Mouse (Mus musculus): ENCODE data around the gene Actr3b.

Actr3b gene

DNA sequence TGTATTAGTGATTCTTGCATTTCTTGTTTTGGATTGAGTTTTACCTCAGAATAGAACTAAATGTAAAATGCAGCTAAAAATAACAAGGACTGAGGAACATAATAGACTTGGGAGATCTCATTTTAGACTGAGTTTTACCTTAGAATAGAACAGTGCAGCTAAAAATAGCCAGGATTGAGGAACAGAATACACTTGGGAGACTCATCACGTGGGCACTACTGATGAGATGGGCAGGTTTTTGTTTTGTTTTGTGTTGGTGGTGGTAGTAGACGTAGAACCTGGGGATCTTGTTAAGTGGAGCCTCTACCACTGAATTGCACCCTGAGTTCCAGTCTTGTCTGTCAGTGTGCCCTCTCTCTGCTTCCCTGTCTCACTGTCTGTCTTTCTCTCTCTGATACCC lies 2.1 kb downstream of the Actr3b start:
- CTCF ChIA-PET, result interaction anchor here in 1 of 4 experiments (0.6 kb wide), 1 partner anchor 85 kb away, joined by 4 read pairs; no protein-coding TSS in a partner anchor
- POLR2A ChIA-PET, result interaction anchor here in 3 of 4 experiments (0.6 to 2.8 kb wide), 13 partner anchors 8 to 1076 kb away, joined by 3 to 14 read pairs (median 4); partner anchors contain the start of gene Nub1 (in 1 of the 3)

DNA sequence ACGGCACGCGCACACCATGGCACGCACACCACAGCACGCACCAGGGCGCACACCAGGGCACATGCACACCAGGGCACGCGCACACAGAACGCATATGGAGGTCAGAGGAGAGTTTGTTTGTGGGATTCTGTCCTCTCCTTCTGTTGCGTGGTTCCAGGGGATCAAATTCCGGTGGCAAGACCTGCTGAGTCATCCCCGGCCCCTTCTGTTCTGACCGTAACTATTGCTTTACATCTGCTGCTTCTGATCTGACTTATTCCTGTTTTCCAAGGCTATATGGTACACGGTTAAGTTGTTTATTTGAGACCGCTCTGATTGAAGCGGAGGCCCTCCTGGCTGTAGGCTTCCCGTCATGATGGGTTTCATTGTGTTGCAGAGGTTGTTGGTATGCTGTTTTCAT lies 9.2 kb downstream of the Actr3b start:
- POLR2A ChIA-PET, result interaction anchor here in 3 of 4 experiments (0.6 to 1.4 kb wide), 6 partner anchors 9 to 313 kb away, joined by 3 to 14 read pairs (median 3); partner anchors contain the start of gene Actr3b (in 2 of the 3)

DNA sequence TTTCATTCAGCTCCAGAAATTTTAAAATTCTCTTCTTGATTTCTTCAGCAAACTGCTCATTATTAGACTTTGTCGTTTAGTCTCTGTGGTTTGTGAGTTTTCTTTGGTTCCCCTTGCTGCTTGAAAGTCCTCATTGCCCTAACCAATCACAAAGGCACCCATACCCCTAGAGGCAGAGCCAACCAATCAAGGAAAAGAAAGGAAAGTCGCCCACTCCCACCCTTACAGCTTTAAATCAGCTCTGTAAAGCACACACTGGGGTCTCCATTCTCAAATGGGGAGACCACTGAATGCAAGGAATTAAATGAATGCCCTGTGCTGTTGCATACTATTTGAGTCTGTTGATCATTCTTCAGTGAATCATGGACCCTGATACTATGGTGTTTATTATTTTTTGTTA lies 9.6 kb downstream of the Actr3b start:
- ChIA-PET POLR2A (interaction anchor here in 3 of 4 experiments (0.6 to 1.4 kb wide), 7 partner anchors 8 to 314 kb away, joined by 3 to 14 read pairs (median 3); partner anchors contain the start of gene Actr3b (in 2 of the 3)), CTCF (interaction anchor here in 1 of 4 experiments (0.6 kb wide), 1 partner anchor 572 kb away, joined by 5 read pairs; no protein-coding TSS in a partner anchor)

More for the DNA sequence above, 9.2 kb downstream of the Actr3b start:
- CTCF ChIA-PET, result interaction anchor here in 1 of 4 experiments (0.6 kb wide), 1 partner anchor 572 kb away, joined by 5 read pairs; no protein-coding TSS in a partner anchor

- POLR2A ChIA-PET, result no interaction called here
- CTCF ChIA-PET, result no interaction called here
Measured at GRCm38 (mm10) chr5:25772456-25772855, 12.7 kb downstream of the Actr3b start.

DNA sequence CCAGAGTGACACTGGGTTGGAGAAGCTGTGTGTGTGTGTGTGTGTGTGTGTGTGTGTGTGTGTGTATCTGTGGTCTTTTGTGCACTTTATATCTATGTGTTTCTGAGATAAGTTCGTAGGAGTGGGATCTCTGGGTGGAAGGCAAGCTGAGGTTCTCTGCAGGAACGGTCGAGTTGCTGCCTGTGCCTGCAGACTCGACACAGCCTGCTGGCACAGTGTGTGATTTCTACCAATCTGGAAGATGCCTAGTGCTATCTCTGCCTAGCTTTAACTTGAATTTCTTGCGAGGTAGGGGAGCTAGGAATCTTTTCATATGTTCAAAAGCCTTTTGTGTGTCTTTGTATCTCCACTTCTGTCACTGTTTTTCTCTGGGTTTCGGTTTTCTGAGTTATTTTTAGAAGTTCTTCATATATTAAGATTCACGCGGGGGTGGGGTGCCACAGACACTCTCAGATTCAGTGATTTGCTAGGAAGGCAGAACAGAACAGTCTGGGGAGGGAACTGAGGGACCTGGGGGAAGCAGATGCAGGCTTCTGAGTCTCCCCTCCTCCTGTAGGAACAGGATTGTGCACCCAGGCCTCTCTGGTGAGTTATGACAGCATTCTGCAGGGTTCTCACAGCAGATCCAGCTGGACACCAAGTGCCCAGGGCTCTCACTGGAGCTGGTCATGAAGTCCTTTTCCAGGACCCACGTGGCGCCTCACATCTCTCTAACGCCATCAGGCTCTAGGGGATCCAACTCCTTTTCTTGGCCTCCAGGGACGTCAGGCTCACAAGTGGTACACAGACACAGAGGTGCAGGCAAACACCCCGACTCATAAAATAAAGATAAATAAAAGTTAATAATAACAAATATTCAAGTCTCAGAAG lies 14.4 kb downstream of the Actr3b start:
- POLR2A ChIA-PET, result interaction anchor here (0.6 to 1.6 kb wide), 7 partner anchors 9 to 120 kb away, joined by 3 to 7 read pairs (median 3); partner anchors contain the start of gene Actr3b (in 1 of the 4)
- CTCF ChIA-PET, result interaction anchor here in 1 of 4 experiments (0.6 kb wide), 1 partner anchor 28 kb away, joined by 3 read pairs; no protein-coding TSS in a partner anchor

DNA sequence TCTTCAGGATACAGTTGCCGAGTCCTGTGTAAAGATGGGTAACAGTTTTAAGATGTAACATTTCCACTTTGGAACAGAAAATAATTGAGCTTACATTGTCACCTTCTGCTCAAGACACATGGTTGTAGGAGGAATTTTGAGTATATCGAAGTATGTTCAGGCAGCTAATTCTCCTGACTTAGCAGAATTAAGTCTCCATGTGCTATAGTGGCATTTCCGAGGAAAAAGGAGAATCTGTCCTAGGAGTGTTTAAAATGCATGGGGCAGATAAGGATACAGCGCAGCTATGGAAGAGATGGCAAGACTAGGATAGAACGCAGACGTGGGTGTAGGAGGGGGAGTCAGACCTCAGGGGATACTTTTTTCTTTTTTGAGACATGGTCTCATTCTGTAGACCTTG lies 31.8 kb downstream of the Actr3b start:
- POLR2A ChIA-PET, result no interaction called here
- CTCF ChIA-PET, result interaction anchor here in 1 of 4 experiments (1.6 kb wide), 1 partner anchor 58 kb away, joined by 4 read pairs; no protein-coding TSS in a partner anchor

GRCm38 (mm10) chr5:25797776-25798175 lies 38.0 kb downstream of the Actr3b start:
- POLR2A ChIA-PET, result interaction anchor here in 2 of 4 experiments (0.5 to 2.6 kb wide), 3 partner anchors 38 to 1856 kb away, joined by 3 to 6 read pairs (median 4); partner anchors contain the start of gene Actr3b (in 1 of the 2)
- CTCF ChIA-PET, result no interaction called here

GRCm38 (mm10) chr5:25800929-25801328 lies 41.1 kb downstream of the Actr3b start:
- ChIA-PET CTCF (no interaction called here), POLR2A (no interaction called here)

GRCm38 (mm10) chr5:25801744-25802143 lies 41.9 kb downstream of the Actr3b start:
- ChIA-PET POLR2A (no interaction called here), CTCF (interaction anchor here in 2 of 4 experiments (0.7 to 0.9 kb wide), 2 partner anchors 27 to 365 kb away, joined by 3 read pairs; no protein-coding TSS in a partner anchor)

GRCm38 (mm10) chr5:25804569-25804968 lies 44.8 kb downstream of the Actr3b start:
- ChIA-PET CTCF (no interaction called here), POLR2A (no interaction called here)

GRCm38 (mm10) chr5:25812922-25813321 lies 53.1 kb downstream of the Actr3b start:
- CTCF ChIA-PET, result no interaction called here

DNA sequence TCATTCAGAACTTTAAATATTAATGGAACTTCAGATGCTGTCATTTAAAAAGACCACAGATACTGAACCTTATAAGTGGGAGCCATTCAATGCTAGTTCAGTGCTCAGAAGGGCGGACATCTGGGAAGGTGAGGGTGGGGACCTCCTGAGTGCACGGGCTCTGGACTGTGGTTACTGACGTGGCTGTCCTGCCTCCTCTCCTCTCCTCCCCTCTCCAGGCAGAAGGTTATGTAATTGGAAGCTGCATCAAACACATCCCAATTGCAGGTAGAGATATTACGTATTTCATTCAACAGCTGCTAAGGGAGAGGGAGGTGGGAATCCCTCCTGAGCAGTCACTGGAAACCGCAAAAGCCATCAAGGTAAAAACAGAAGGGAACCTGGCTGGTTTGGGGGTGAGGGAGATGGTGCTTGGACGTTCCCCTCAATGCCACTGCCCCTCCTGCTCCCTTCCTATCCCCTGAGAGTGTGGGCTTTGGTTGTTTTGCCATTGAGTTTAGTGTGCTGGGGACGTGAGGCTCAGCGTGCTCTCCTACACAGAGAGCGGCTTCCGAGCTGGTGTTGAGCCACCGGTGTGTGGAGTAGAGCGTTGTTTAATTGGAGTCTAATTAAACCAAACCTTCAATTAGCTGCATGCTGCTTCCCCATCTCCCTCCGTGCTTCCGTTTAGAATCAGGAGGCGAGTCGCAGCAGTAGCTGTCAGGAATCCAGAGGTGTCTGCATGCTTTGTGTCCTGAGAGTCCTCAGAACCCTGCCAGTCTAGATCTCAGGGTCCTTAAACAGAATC lies 69.7 kb downstream of the Actr3b start:
- POLR2A ChIA-PET, result no interaction called here
- CTCF ChIA-PET, result interaction anchor here in 3 of 4 experiments (0.5 to 1.8 kb wide), 3 partner anchors 10 to 1021 kb away, joined by 3 to 8 read pairs (median 6); no protein-coding TSS in a partner anchor

More at GRCm38 (mm10) chr5:25812922-25813321, 53.1 kb downstream of the Actr3b start:
- POLR2A ChIA-PET, result interaction anchor here in 1 of 4 experiments (0.8 kb wide), 1 partner anchor 20 kb away, joined by 3 read pairs; no protein-coding TSS in a partner anchor

DNA sequence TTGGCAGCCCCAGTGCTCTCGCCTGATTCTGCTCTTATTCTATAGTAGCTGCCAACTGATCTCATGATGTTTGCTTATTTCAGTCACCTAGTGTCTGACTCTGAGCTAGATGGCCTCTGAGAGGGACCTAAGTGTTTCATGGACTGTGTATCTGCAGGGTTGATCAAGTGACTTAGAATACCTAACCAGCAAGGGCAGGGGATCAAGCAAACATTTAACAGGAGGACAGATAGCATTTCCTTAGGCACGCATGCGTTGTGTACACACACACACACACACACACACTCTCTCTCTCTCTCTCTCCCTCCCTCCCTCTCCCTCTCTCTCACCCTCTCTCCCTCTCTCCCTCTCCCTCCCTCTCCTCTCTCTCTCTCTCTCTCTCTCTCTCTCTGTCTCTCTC lies 71.0 kb downstream of the Actr3b start:
- CTCF ChIA-PET, result interaction anchor here in 2 of 4 experiments (0.6 to 0.7 kb wide), 2 partner anchors 298 to 825 kb away, joined by 3 read pairs; no protein-coding TSS in a partner anchor
- POLR2A ChIA-PET, result interaction anchor here in 1 of 4 experiments (1.1 kb wide), 1 partner anchor 26 kb away, joined by 3 read pairs; no protein-coding TSS in a partner anchor

GRCm38 (mm10) chr5:25831624-25832023 lies 71.8 kb downstream of the Actr3b start:
- ChIA-PET CTCF (interaction anchor here in 1 of 4 experiments (0.5 kb wide), 1 partner anchor 169 kb away, joined by 3 read pairs; no protein-coding TSS in a partner anchor), POLR2A (no interaction called here)

DNA sequence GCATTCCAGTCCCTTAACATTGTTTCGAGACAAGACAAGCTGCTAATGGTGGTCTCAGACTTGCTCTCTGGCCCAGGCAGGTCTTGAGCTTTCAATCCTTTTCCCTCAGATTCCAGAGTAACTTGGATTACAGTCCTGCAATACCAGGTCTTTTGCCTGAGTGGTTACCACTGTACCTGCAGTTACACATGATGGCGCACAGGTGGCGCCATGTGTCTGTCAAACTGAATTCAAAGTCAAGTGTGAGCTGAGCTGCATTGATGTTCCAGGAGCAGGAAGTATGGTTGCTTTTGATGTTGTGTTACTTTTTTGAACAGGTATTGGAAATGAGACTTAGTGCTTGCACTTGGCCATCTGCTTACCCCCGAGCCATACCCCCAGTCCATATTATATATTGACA lies 79.6 kb downstream of the Actr3b start:
- ChIA-PET POLR2A (interaction anchor here in 2 of 4 experiments (1.1 to 1.2 kb wide), 2 partner anchors 13 to 79 kb away, joined by 4 to 5 read pairs; partner anchors contain the start of gene Actr3b (in 1 of the 2)), CTCF (interaction anchor here (0.6 to 1.5 kb wide), 24 partner anchors 9 to 1511 kb away, joined by 3 to 20 read pairs (median 3); no protein-coding TSS in a partner anchor)

- POLR2A ChIA-PET, result no interaction called here
- CTCF ChIA-PET, result interaction anchor here in 1 of 4 experiments (0.6 kb wide), 1 partner anchor 85 kb away, joined by 4 read pairs; no protein-coding TSS in a partner anchor
Measured at GRCm38 (mm10) chr5:25846558-25846957, 86.8 kb downstream of the Actr3b start.

- ChIA-PET POLR2A (no interaction called here), CTCF (interaction anchor here in 2 of 4 experiments (0.6 to 2.0 kb wide), 2 partner anchors 8 to 86 kb away, joined by 4 to 20 read pairs; no protein-coding TSS in a partner anchor)
Measured at GRCm38 (mm10) chr5:25847154-25847553, 87.4 kb downstream of the Actr3b start.

- ChIA-PET POLR2A (interaction anchor here in 1 of 4 experiments (0.6 kb wide), 1 partner anchor 360 kb away, joined by 3 read pairs; no protein-coding TSS in a partner anchor), CTCF (interaction anchor here (0.6 to 2.0 kb wide), 12 partner anchors 8 to 1701 kb away, joined by 3 to 20 read pairs (median 4); partner anchors contain the start of gene Actr3b (in 1 of the 4))
Measured at GRCm38 (mm10) chr5:25848058-25848457, 88.3 kb downstream of the Actr3b start.

All from embryonic stem cell, embryonic (primary cell).